Mouse (Mus musculus) retina, embryonic 14.5 days (tissue): ENCODE data around the gene Akap9.
"Not testable (repeated sequence)": the region's sequence is repeated elsewhere in the genome, so short reads cannot be mapped to it uniquely, and the experiment has no call there.

Experiments used
- DNase-seq: peaks from one replicate; pipeline ENCODE4 v3.0.0-alpha.2; 2015; ENCODE audit warnings: low spot score

The Akap9 gene

GRCm38 (mm10) chr5:3969114-3969513 is 41.3 kb downstream of the Akap9 start:
- DNase-seq, result no peak

- DNase-seq, result no peak
These were observed 43.1 kb downstream of the Akap9 start for GRCm38 (mm10) chr5:3970936-3971335.

- DNase-seq, result no peak
These were observed 45.9 kb downstream of the Akap9 start for GRCm38 (mm10) chr5:3973764-3974163.

GRCm38 (mm10) chr5:3974896-3975295 is 47.0 kb downstream of the Akap9 start:
- no peak for DNase-seq

- no peak for DNase-seq
These were observed 48.3 kb downstream of the Akap9 start for GRCm38 (mm10) chr5:3976111-3976510.

GRCm38 (mm10) chr5:3977904-3978303 is 50.0 kb downstream of the Akap9 start:
- no peak for DNase-seq

GRCm38 (mm10) chr5:3989608-3990007 is 61.8 kb downstream of the Akap9 start:
- DNase-seq, result no peak

GRCm38 (mm10) chr5:3990499-3990898 is 62.6 kb downstream of the Akap9 start:
- DNase-seq, result no peak

GRCm38 (mm10) chr5:4004531-4005469 is 76.9 kb downstream of the Akap9 start:
- DNase-seq, result no peak

- no peak for DNase-seq
These were observed 78.8 kb downstream of the Akap9 start for GRCm38 (mm10) chr5:4006606-4007005.

GRCm38 (mm10) chr5:4008266-4008665 is 80.4 kb downstream of the Akap9 start:
- no peak for DNase-seq

GRCm38 (mm10) chr5:4009540-4009939 is 81.7 kb downstream of the Akap9 start:
- DNase-seq, result no peak

GRCm38 (mm10) chr5:4017646-4018045 is 89.8 kb downstream of the Akap9 start:
- DNase-seq, result not testable (repeated sequence)

- DNase-seq, result no peak
These were observed 91.5 kb downstream of the Akap9 start for GRCm38 (mm10) chr5:4019377-4019776.

GRCm38 (mm10) chr5:4020018-4020417 is 92.2 kb downstream of the Akap9 start:
- no peak for DNase-seq

- DNase-seq, result no peak
These were observed 95.3 kb downstream of the Akap9 start for GRCm38 (mm10) chr5:4023186-4023585.

GRCm38 (mm10) chr5:4023742-4024681 is 96.2 kb downstream of the Akap9 start:
- no peak for DNase-seq

- DNase-seq, result no peak
These were observed 96.9 kb downstream of the Akap9 start for GRCm38 (mm10) chr5:4024727-4025126.

GRCm38 (mm10) chr5:4026336-4026735 is 98.5 kb downstream of the Akap9 start:
- not testable (repeated sequence) for DNase-seq

- DNase-seq, result no peak
These were observed 100.8 kb downstream of the Akap9 start for GRCm38 (mm10) chr5:4028486-4029173.

GRCm38 (mm10) chr5:4031846-4032245 is 104.0 kb downstream of the Akap9 start:
- no peak for DNase-seq

- no peak for DNase-seq
These were observed 108.8 kb downstream of the Akap9 start for GRCm38 (mm10) chr5:4036686-4037085.
